ENCODE assay signal across 16 mouse cellular contexts in genomic region chr1:78604820-78605550, GRCm38 (mm10). TPM values are rescaled to one million over a fixed set of nuclear protein-coding genes. Genes with fewer than 3 reads are reported as not detected.
DNase-seq lines count a peak whose midpoint lies in the region; ATAC-seq lines count a peak whose summit lies in the region.
"Had no signal": no experiment of that assay in that cellular context is flagged by ENCODE, and none has a peak within 500 bp of the region (broad histone marks: within the 10 kb centered on the region; RNA-seq: fewer than 3 reads in every experiment).

No protein-coding gene starts in this region.

- peak; percentile 55; the same call in 1 of the 2 replicates for ATAC-seq in frontal cortex, adult (ENCODE audit: low TSS enrichment)
- ATAC-seq: CD4-positive, CD25-positive, alpha-beta regulatory T cell, adult 4 months; forebrain, embryonic 16.5 days had no signal

- no peak for DNase-seq in frontal cortex, postnatal 10 days (ENCODE audit: low spot score in 2 of 2)
- DNase-seq in layer of hippocampus, adult 11-12 months (ENCODE audit: low spot score), result peak; percentile 17
- peak; percentile 11 for DNase-seq in layer of hippocampus, adult 9-10 months (ENCODE audit: low spot score)
- DNase-seq in layer of hippocampus, postnatal 36 days, result peak; percentile 23 to 26
- DNase-seq in cerebellum, adult 9-11 months, result no peak
- no peak for DNase-seq in adrenal gland, postnatal 4 days (ENCODE audit: low spot score in 2 of 2)
- no peak for DNase-seq in kidney, postnatal 10 days
- DNase-seq: adrenal gland, postnatal 10 days; B cell, adult 2 months; cerebellum, adult 18-20 months; cerebellum, postnatal 10 days; heart, adult 2 months; heart, postnatal 14 days had no signal

RNA-seq across cellular contexts. Expression of gene Acsl3, which starts 52.6 kb away (rescaled TPM):
- 100 to 1,000 TPM; 174 to 180 TPM for total RNA-seq in layer of hippocampus, postnatal 36 days (2021)
- 10 to 100 TPM; 17.9 to 19.7 TPM for total RNA-seq in adrenal gland, postnatal 4 days (2021)

RNA-seq across cellular contexts. Expression of gene Utp14b, which starts 52.9 kb away (rescaled TPM):
- 10 to 100 TPM; 22.5 to 25.7 TPM for total RNA-seq in layer of hippocampus, postnatal 36 days (2021)
- total RNA-seq in adrenal gland, postnatal 4 days (2021), result 1 to 10 TPM; 4.7 to 6.1 TPM

Comparison
In these comparisons a context has a peak if more than half of its experiments do, and no peak if none do; other contexts are left out.
1. DNase-seq: peak in layer of hippocampus, adult 11-12 months (single experiment), layer of hippocampus, adult 9-10 months (single experiment) and layer of hippocampus, postnatal 36 days (2 of 2); none in frontal cortex, postnatal 10 days (0 of 2), cerebellum, adult 9-11 months (single experiment), adrenal gland, postnatal 4 days (0 of 2) and kidney, postnatal 10 days (single experiment).
2. RNA of gene Acsl3, which starts 52.6 kb away (total RNA-seq): 174 to 180 TPM in layer of hippocampus, postnatal 36 days; 17.9 to 19.7 TPM in adrenal gland, postnatal 4 days; every median in the first group is over 4 times any median in the second.